Mouse (Mus musculus) kidney, postnatal 14 days (tissue): ENCODE measurements at regions not wholly inside any gene's neighbourhood (a gene's known extent, or its start where the extent isn't known, plus 50 kb on each side); places are given as distances from the start of the nearest gene placed in this dataset.

ENCODE experiments used
- DNase-seq: peaks from one replicate; pipeline ENCODE4 v3.0.0; 2022; ENCODE audit warnings: mixed read lengths

GRCm38 (mm10) chr6:111911997-111912396, 361.6 kb upstream of the Lmcd1 start:
- no peak for DNase-seq

- DNase-seq: no peak
Measured at GRCm38 (mm10) chr6:111913771-111914405, 359.7 kb upstream of the Lmcd1 start.

GRCm38 (mm10) chr6:111917248-111917721, 356.3 kb upstream of the Lmcd1 start:
- DNase-seq: peak; percentile 44

GRCm38 (mm10) chr6:111917868-111918597, 355.5 kb upstream of the Lmcd1 start:
- DNase-seq: peak; percentile 69

- no peak for DNase-seq
Measured at GRCm38 (mm10) chr6:111932596-111932995, 341.0 kb upstream of the Lmcd1 start.

- no peak for DNase-seq
Measured at GRCm38 (mm10) chr6:111954401-111954800, 319.2 kb upstream of the Lmcd1 start.

- no peak for DNase-seq
Measured at GRCm38 (mm10) chr6:111965766-111966165, 307.8 kb upstream of the Lmcd1 start.

- DNase-seq: peak; percentile 2
Measured at GRCm38 (mm10) chr6:111985452-111985851, 288.1 kb upstream of the Lmcd1 start.

- no peak for DNase-seq
Measured at GRCm38 (mm10) chr6:111995823-111996222, 277.7 kb upstream of the Lmcd1 start.

GRCm38 (mm10) chr6:112003784-112004471, 269.6 kb upstream of the Lmcd1 start:
- DNase-seq: no peak

- no peak for DNase-seq
Measured at GRCm38 (mm10) chr6:112026261-112027205, 247.0 kb upstream of the Lmcd1 start.

- no peak for DNase-seq
Measured at GRCm38 (mm10) chr6:112050548-112051184, 222.9 kb upstream of the Lmcd1 start.

GRCm38 (mm10) chr6:112052193-112052592, 221.4 kb upstream of the Lmcd1 start:
- DNase-seq: no peak

- DNase-seq: peak; percentile 23
Measured at GRCm38 (mm10) chr6:112057895-112058294, 215.7 kb upstream of the Lmcd1 start.

- no peak for DNase-seq
Measured at GRCm38 (mm10) chr6:112062956-112063355, 210.6 kb upstream of the Lmcd1 start.

GRCm38 (mm10) chr6:112090597-112090996, 183.0 kb upstream of the Lmcd1 start:
- no peak for DNase-seq

- peak; percentile 43 for DNase-seq
Measured at GRCm38 (mm10) chr6:112091125-112091763, 182.3 kb upstream of the Lmcd1 start.

GRCm38 (mm10) chr6:112093300-112093699, 180.3 kb upstream of the Lmcd1 start:
- no peak for DNase-seq

GRCm38 (mm10) chr6:112097699-112098098, 175.9 kb upstream of the Lmcd1 start:
- no peak for DNase-seq

- no peak for DNase-seq
Measured at GRCm38 (mm10) chr6:112108651-112109050, 164.9 kb upstream of the Lmcd1 start.

- no peak for DNase-seq
Measured at GRCm38 (mm10) chr6:112119180-112119579, 154.4 kb upstream of the Lmcd1 start.
